Mouse (Mus musculus) Muller cell, postnatal 12 days (primary cell): ENCODE measurements around the gene Dcaf5.

Experiments used
- DNase-seq: peaks from one replicate; pipeline ENCODE4 v3.0.0-alpha.2; 2015; ENCODE audit errors: inconsistent ontology term

The Dcaf5 gene

GRCm38 (mm10) chr12:80436336-80436976 is at the start of gene Dcaf5:
Gene Dcaf5 (minus strand): TSS chr12:80436601.
- peak; percentile 89 for DNase-seq

- no peak for DNase-seq
Observed at GRCm38 (mm10) chr12:80483397-80483796, 47.0 kb upstream of the Dcaf5 start.

GRCm38 (mm10) chr12:80479986-80480385 is 43.6 kb upstream of the Dcaf5 start:
- no peak for DNase-seq

- DNase-seq: no peak
Observed at GRCm38 (mm10) chr12:80473731-80474130, 37.3 kb upstream of the Dcaf5 start.

GRCm38 (mm10) chr12:80471926-80472325 is 35.5 kb upstream of the Dcaf5 start:
- DNase-seq: no peak

GRCm38 (mm10) chr12:80470206-80470605 is 33.8 kb upstream of the Dcaf5 start:
- DNase-seq: no peak

GRCm38 (mm10) chr12:80463666-80464269 is 27.4 kb upstream of the Dcaf5 start:
- DNase-seq: no peak

- DNase-seq: peak; percentile 97
Observed at GRCm38 (mm10) chr12:80462942-80463651, 26.7 kb upstream of the Dcaf5 start, which contains the start of gene Exd2. Gene Exd2 (plus strand): TSS chr12:80463095.

- DNase-seq: peak; percentile 45
Observed at GRCm38 (mm10) chr12:80462292-80462896, 26.0 kb upstream of the Dcaf5 start.

GRCm38 (mm10) chr12:80458033-80458432 is 21.6 kb upstream of the Dcaf5 start:
- DNase-seq: no peak

- no peak for DNase-seq
Observed at GRCm38 (mm10) chr12:80453506-80453905, 17.1 kb upstream of the Dcaf5 start.

GRCm38 (mm10) chr12:80444525-80445109 is 8.2 kb upstream of the Dcaf5 start:
- no peak for DNase-seq

- no peak for DNase-seq
Observed at GRCm38 (mm10) chr12:80440957-80441356, 4.6 kb upstream of the Dcaf5 start.

- no peak for DNase-seq
Observed at GRCm38 (mm10) chr12:80437051-80437675, 762 bp upstream of the Dcaf5 start.

GRCm38 (mm10) chr12:80435887-80436286 is 514 bp downstream of the Dcaf5 start:
- peak; percentile 48 for DNase-seq

- DNase-seq: peak; percentile 87
Observed at GRCm38 (mm10) chr12:80434961-80435691, 1.3 kb downstream of the Dcaf5 start.

- DNase-seq: peak; percentile 22
Observed at GRCm38 (mm10) chr12:80434601-80434960, 1.8 kb downstream of the Dcaf5 start.

- peak; percentile 22 for DNase-seq
Observed at GRCm38 (mm10) chr12:80433266-80433665, 3.1 kb downstream of the Dcaf5 start.

GRCm38 (mm10) chr12:80427683-80428082 is 8.7 kb downstream of the Dcaf5 start:
- DNase-seq: no peak

- DNase-seq: no peak
Observed at GRCm38 (mm10) chr12:80415100-80415499, 21.3 kb downstream of the Dcaf5 start.

- DNase-seq: no peak
Observed at GRCm38 (mm10) chr12:80410855-80411254, 25.5 kb downstream of the Dcaf5 start.
